Mouse (Mus musculus): Measurements from ENCODE around the gene Slc16a13. TPM values are rescaled to one million over a fixed set of nuclear protein-coding genes. Genes with fewer than 3 reads are reported as not detected.

The Slc16a13 gene
- polyA plus RNA-seq, 2 experiments: 9.2 to 9.3 TPM

GRCm38 (mm10) chr11:70254931-70255531 lies 34.2 kb upstream of the Slc16a13 start, which contains the start of gene Alox12:
Gene Alox12 (minus strand): TSS chr11:70255353.
- Histone ChIP-seq H3K4me1 (ENCODE audit: control insufficient read depth, insufficient read depth, low read length) (0 out of 2 replicates have a peak, but pooled peaks cover 5% of the 10 kb centered on the region), H3K9me3 (ENCODE audit: control insufficient read depth, low read length) (no peaks in the 10 kb centered on the region), H3K27ac (replicated peaks; ENCODE audit: low read depth, low read length) (no peak within 1 kb of the TSS), H3K9ac (ENCODE audit: low read depth, low read length, severe bottlenecking) (peak within 1 kb of the TSS; percentile 40; the same call in 1 of the 2 replicates), H3K4me2 (replicated peaks; ENCODE audit: low read depth, low read length, severe bottlenecking) (peak within 1 kb of the TSS; percentile 53), H3K4me3 (replicated peaks; ENCODE audit: low read length) (peak within 1 kb of the TSS; percentile 31), H3K27me3 (ENCODE audit: control insufficient read depth, insufficient read depth, low read length) (peaks cover 36% of the 10 kb centered on the region), H3K36me3 (ENCODE audit: control insufficient read depth, insufficient read depth, low read length) (no peaks in the 10 kb centered on the region)
- DNase-seq (ENCODE audit: low spot score) (peak; percentile 58), ATAC-seq (ENCODE audit: low FRiP score, low read depth) (no peak)
- no peak for TF ChIP-seq POLR2A (IDR thresholded peaks at IDR 0.05; ENCODE audit: borderline replicate concordance, extremely low read depth, insufficient read depth, insufficient read length)
- under 1% methylated on average over 25 of the region's 25 CpGs for WGBS

DNA sequence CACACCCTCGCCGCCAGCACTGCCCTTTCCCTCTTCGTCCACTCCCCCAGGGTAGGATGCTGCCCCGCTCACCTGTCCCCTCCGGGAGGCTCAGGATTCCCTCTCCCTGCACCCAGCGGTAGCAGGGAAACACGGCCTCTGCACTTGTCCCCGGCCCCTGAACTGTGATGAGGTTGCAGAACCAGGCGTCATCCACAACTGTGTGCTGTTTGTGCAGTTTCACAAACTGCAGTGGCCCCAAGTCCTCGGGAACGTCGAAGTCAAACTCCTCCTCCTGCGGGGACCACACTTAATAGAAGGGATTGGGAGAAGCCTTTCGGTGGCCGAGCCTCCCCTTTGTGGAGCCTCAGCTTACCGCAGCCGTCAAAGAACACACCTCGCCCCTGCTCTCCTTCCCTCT lies 33.5 kb upstream of the Slc16a13 start:
- peak overlapping the region; percentile 31 for H3K4me3 ChIP-seq (replicated peaks; ENCODE audit: low read length)
- H3K27me3 ChIP-seq (ENCODE audit: control insufficient read depth, insufficient read depth, low read length): peaks cover 36% of the 10 kb centered on the region

GRCm38 (mm10) chr11:70251853-70252252 lies 31.0 kb upstream of the Slc16a13 start:
- ATAC-seq (ENCODE audit: low FRiP score, low read depth) (no peak), DNase-seq (ENCODE audit: low spot score) (no peak)
- WGBS: 81% methylated on average over 8 of the region's 8 CpGs
- Histone ChIP-seq H3K9ac (ENCODE audit: low read depth, low read length, severe bottlenecking) (no peak overlapping the region), H3K27me3 (ENCODE audit: control insufficient read depth, insufficient read depth, low read length) (peaks cover 36% of the 10 kb centered on the region), H3K4me1 (ENCODE audit: control insufficient read depth, insufficient read depth, low read length) (0 out of 2 replicates have a peak, but pooled peaks cover 5% of the 10 kb centered on the region), H3K27ac (replicated peaks; ENCODE audit: low read depth, low read length) (no peak overlapping the region), H3K36me3 (ENCODE audit: control insufficient read depth, insufficient read depth, low read length) (no peaks in the 10 kb centered on the region), H3K4me3 (replicated peaks; ENCODE audit: low read length) (no peak overlapping the region), H3K9me3 (ENCODE audit: control insufficient read depth, low read length) (no peaks in the 10 kb centered on the region), H3K4me2 (replicated peaks; ENCODE audit: low read depth, low read length, severe bottlenecking) (no peak overlapping the region)
- TF ChIP-seq POLR2A (IDR thresholded peaks at IDR 0.05; ENCODE audit: borderline replicate concordance, extremely low read depth, insufficient read depth, insufficient read length): no peak

More for the DNA sequence above, 33.5 kb upstream of the Slc16a13 start:
- 4% methylated on average over 18 of the region's 18 CpGs for WGBS
- TF ChIP-seq POLR2A (IDR thresholded peaks at IDR 0.05; ENCODE audit: borderline replicate concordance, extremely low read depth, insufficient read depth, insufficient read length): no peak
- Histone ChIP-seq H3K9ac (ENCODE audit: low read depth, low read length, severe bottlenecking) (no peak overlapping the region), H3K27ac (replicated peaks; ENCODE audit: low read depth, low read length) (no peak overlapping the region), H3K4me1 (ENCODE audit: control insufficient read depth, insufficient read depth, low read length) (0 out of 2 replicates have a peak, but pooled peaks cover 5% of the 10 kb centered on the region), H3K36me3 (ENCODE audit: control insufficient read depth, insufficient read depth, low read length) (no peaks in the 10 kb centered on the region), H3K4me2 (replicated peaks; ENCODE audit: low read depth, low read length, severe bottlenecking) (peak overlapping the region; percentile 53; the same call in 1 of the 2 replicates), H3K9me3 (ENCODE audit: control insufficient read depth, low read length) (no peaks in the 10 kb centered on the region)
- ATAC-seq (ENCODE audit: low FRiP score, low read depth): no peak
- DNase-seq (ENCODE audit: low spot score): no peak

DNA sequence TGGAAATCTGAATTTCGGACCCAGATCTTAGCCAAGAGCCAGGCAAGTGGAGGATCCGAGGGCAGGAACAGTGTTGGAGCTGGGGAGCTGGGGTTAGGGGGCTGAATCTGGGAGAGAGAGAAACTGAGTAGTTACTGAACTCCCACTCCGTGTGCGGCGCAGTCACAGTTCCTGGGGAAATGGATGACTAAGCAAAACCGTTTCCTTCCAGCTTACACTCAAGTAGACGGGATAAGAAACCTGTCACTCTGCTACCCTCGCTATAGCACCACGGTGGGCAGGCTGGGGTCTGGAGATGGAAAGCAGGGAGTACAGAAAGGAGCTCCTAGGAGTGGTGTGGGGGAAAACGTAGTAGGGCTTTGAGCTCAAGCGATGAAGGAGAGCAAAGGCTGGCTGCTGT lies 29.3 kb upstream of the Slc16a13 start:
- Histone ChIP-seq H3K36me3 (ENCODE audit: control insufficient read depth, insufficient read depth, low read length) (no peaks in the 10 kb centered on the region), H3K27ac (replicated peaks; ENCODE audit: low read depth, low read length) (no peak overlapping the region), H3K4me1 (ENCODE audit: control insufficient read depth, insufficient read depth, low read length) (0 out of 2 replicates have a peak, but pooled peaks cover 4% of the 10 kb centered on the region), H3K4me2 (replicated peaks; ENCODE audit: low read depth, low read length, severe bottlenecking) (no peak overlapping the region), H3K9me3 (ENCODE audit: control insufficient read depth, low read length) (no peaks in the 10 kb centered on the region), H3K4me3 (replicated peaks; ENCODE audit: low read length) (no peak overlapping the region), H3K27me3 (ENCODE audit: control insufficient read depth, insufficient read depth, low read length) (peaks cover 31% of the 10 kb centered on the region), H3K9ac (ENCODE audit: low read depth, low read length, severe bottlenecking) (no peak overlapping the region)
- DNase-seq (ENCODE audit: low spot score) (no peak), ATAC-seq (ENCODE audit: low FRiP score, low read depth) (no peak)
- 67% methylated on average over 11 of the region's 11 CpGs for WGBS
- TF ChIP-seq POLR2A (IDR thresholded peaks at IDR 0.05; ENCODE audit: borderline replicate concordance, extremely low read depth, insufficient read depth, insufficient read length): no peak

DNA sequence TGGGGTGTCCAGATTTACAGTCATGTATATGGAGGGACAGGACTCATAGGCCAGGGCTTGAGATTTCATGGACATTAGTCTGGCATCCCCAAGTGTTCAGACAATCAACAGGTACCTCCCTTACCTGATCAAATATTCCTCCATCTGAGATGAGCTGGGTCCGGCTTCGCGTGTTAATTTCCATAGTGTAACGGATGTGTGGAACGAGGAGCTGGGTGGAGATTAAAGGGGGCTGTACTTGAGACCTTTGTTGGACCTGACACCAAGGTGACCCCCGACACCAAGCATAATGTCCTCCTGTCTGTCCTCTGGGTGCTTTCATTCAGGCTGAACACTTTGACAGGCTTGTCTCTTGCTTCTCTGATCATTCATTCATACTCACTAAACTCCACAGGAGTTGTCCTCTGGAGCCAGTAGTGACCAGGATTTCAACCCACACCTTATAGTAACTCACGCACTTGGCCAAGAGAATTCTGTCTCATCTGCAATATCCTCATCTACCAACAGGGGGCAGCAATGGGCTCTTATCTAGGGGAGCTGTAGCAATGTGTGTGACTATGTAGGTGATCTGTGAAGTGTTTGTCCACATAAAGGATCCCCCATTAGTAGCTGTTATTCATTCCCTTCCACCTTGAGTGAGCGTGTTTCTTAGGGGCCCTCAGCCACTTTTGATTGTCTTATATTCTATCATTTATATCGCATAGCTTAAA lies 26.4 kb upstream of the Slc16a13 start:
- H3K36me3 ChIP-seq (ENCODE audit: control insufficient read depth, insufficient read depth, low read length): no peaks in the 10 kb centered on the region
- H3K9ac ChIP-seq (ENCODE audit: low read depth, low read length, severe bottlenecking): no peak overlapping the region
- WGBS: 52% methylated on average over 9 of the region's 9 CpGs
- H3K4me1 ChIP-seq (ENCODE audit: control insufficient read depth, insufficient read depth, low read length): no peaks in the 10 kb centered on the region
- H3K4me2 ChIP-seq (replicated peaks; ENCODE audit: low read depth, low read length, severe bottlenecking): no peak overlapping the region
- ATAC-seq (ENCODE audit: low FRiP score, low read depth) (no peak), DNase-seq (ENCODE audit: low spot score) (peak; percentile 66)
- no peak overlapping the region for H3K4me3 ChIP-seq (replicated peaks; ENCODE audit: low read length)
- 0 out of 2 replicates have a peak, but pooled peaks cover 5% of the 10 kb centered on the region for H3K27me3 ChIP-seq (ENCODE audit: control insufficient read depth, insufficient read depth, low read length)
- no peak for TF ChIP-seq POLR2A (IDR thresholded peaks at IDR 0.05; ENCODE audit: borderline replicate concordance, extremely low read depth, insufficient read depth, insufficient read length)
- H3K27ac ChIP-seq (replicated peaks; ENCODE audit: low read depth, low read length): no peak overlapping the region
- no peaks in the 10 kb centered on the region for H3K9me3 ChIP-seq (ENCODE audit: control insufficient read depth, low read length)

All from limb, embryonic 14.5 days (tissue).